In the genomic region with DNA sequence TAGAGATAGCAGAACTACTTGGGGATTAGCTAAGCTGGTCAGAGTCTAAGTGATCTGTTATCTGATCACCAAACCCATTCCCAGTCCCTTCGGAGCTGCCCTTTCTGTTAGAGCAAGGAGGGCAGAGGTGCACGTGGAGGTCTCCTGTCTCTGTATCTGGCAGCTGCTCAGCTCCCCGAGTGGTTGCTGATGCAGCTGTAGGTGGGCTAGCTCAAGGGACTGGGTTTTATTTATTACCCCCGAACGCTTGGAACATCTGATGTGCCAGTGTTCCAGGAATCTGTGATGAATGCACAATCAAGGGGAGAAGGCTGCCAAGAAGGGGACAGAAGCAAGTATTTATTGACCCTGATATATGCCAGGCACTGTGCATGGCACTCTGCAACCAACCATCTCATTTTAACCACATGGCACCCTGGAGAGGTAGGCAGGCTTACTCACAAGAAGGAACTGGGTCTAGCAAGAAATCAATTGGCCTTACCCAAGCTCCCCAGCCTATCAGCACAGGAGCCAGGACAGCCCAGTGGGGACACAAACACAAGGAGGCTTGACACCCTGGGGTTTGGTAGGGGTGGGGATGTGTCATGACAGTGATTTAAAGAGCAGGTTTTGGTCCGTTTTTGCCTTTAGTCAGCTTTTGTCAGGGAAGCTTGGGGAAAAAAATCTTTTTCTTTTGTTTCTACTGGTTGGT, we compare ENCODE assay signal across 12 mouse cellular contexts.
"Had no signal": no experiment of that assay in that cellular context is flagged by ENCODE, and none has a peak within 500 bp of the region (broad histone marks: within the 10 kb centered on the region; RNA-seq: fewer than 3 reads in every experiment).

No protein-coding gene starts in this region.

- H3K27ac ChIP-seq: kidney, postnatal 0 days; layer of hippocampus, adult 2 months; limb, embryonic 12.5 days; liver, embryonic 13.5 days had no signal

- H3K4me2 ChIP-seq: limb, embryonic 12.5 days; liver, embryonic 13.5 days had no signal

- H3K4me1 ChIP-seq: liver, embryonic 13.5 days had no signal

- H3K27me3 ChIP-seq: liver, embryonic 13.5 days had no signal

- H3K36me3 ChIP-seq: limb, embryonic 12.5 days; liver, embryonic 13.5 days had no signal

- H3K9ac ChIP-seq: limb, embryonic 12.5 days; liver, embryonic 13.5 days; liver, postnatal 0 days had no signal

- ATAC-seq: liver, postnatal 0 days had no signal

- H3K9me3 ChIP-seq: limb, embryonic 12.5 days; liver, embryonic 13.5 days had no signal

- DNase-seq: kidney, adult 11 months; kidney, adult 9 months; kidney, postnatal 36 days; liver; liver, embryonic 13.5 days; liver, postnatal 0 days; lung, postnatal 36 days; right cerebral cortex, postnatal 14 days; thymus, postnatal 36 days had no signal

- H3K4me3 ChIP-seq: layer of hippocampus, adult 2 months; limb, embryonic 12.5 days; liver, embryonic 13.5 days had no signal
